Mouse (Mus musculus) intestine, embryonic 15.5 days (tissue): ENCODE measurements around the gene Wdr20. TPM values are rescaled to one million over a fixed set of nuclear protein-coding genes. Genes with fewer than 3 reads are reported as not detected.
"Not testable (repeated sequence)": the region's sequence is repeated elsewhere in the genome, so short reads cannot be mapped to it uniquely, and the experiment has no call there.

Experiments
- ATAC-seq: fragments of 200-750 bp; cut with Nextera tagmentation; 2 replicates; pipeline ENCODE4 v1.8.0; 2017; ENCODE audit warnings: moderate TSS enrichment, moderate library complexity
- H3K27ac ChIP-seq: fragments of 300-500 bp; sonication (generic); 2 replicates; pipeline ENCODE4 v1.5.1; 2015; ENCODE audit warnings: mild to moderate bottlenecking, inconsistent platforms
- H3K27me3 ChIP-seq: fragments of 300-500 bp; sonication (generic); replicated peaks from 2 replicates; pipeline ENCODE4 v1.6.1; 2015; ENCODE audit warnings: inconsistent platforms
- H3K36me3 ChIP-seq: fragments of 300-500 bp; sonication (generic); 2 replicates; pipeline ENCODE4 v1.6.1; 2015; ENCODE audit warnings: inconsistent platforms
- H3K4me1 ChIP-seq: fragments of 300-500 bp; sonication (generic); replicated peaks from 2 replicates; pipeline ENCODE4 v1.6.1; 2015; ENCODE audit warnings: inconsistent platforms
- H3K4me2 ChIP-seq: fragments of 300-500 bp; sonication (generic); replicated peaks from 2 replicates; pipeline ENCODE4 v1.6.1; 2015; ENCODE audit warnings: mild to moderate bottlenecking, inconsistent platforms
- H3K4me3 ChIP-seq: fragments of 300-500 bp; sonication (generic); replicated peaks from 2 replicates; pipeline ENCODE4 v1.5.1; 2015; ENCODE audit warnings: inconsistent platforms
- H3K9ac ChIP-seq: fragments of 300-500 bp; sonication (generic); 2 replicates; pipeline ENCODE4 v1.6.1; 2015; ENCODE audit warnings: inconsistent platforms
- H3K9me3 ChIP-seq: fragments of 300-500 bp; sonication (generic); 2 replicates; pipeline ENCODE4 v1.6.1; 2016; ENCODE audit warnings: inconsistent platforms
- WGBS: fragments of 180-500 bp; shearing (Covaris S2); methylation state at CpG from one replicate; pipeline ENCODE4 v1.1.7; 2015; 5-methylcytosine and 5-hydroxymethylcytosine counted together
- polyA plus RNA-seq: library from polyadenylated mRNA; unstranded; fragments of >200 nt; fragmentation: Nextera tagmentation; extraction: Ambion mirVana; gene quantifications from 2 replicates; pipeline ENCODE4 v1.2.1, GENCODE M21; 2015

Wdr20 gene
- polyA plus RNA-seq: 19.8 and 21.7 TPM in 2 replicates

- Histone ChIP-seq H3K27me3 (no peaks in the 10 kb centered on the region), H3K9ac (peak within 1 kb of the TSS; percentile 96), H3K27ac (peak within 1 kb of the TSS; percentile 79), H3K4me2 (peak within 1 kb of the TSS; percentile 92), H3K4me3 (peak within 1 kb of the TSS; percentile 98), H3K9me3 (no peaks in the 10 kb centered on the region), H3K36me3 (no peaks in the 10 kb centered on the region), H3K4me1 (peaks cover 13% of the 10 kb centered on the region)
- peak; percentile 98 for ATAC-seq
- under 1% methylated on average over 69 of the region's 69 CpGs for WGBS
Measured at GRCm38 (mm10) chr12:110737170-110738157, at the start of gene Wdr20. Gene Wdr20, plus strand, starts transcription at chr12:110737944.

GRCm38 (mm10) chr12:110688921-110689320, 48.8 kb upstream of the Wdr20 start:
- H3K36me3 ChIP-seq: peaks cover 10% of the 10 kb centered on the region
- ATAC-seq, H3K4me2 ChIP-seq, H3K9me3 ChIP-seq, H3K4me1 ChIP-seq, H3K4me3 ChIP-seq, H3K27ac ChIP-seq, H3K9ac ChIP-seq, H3K27me3 ChIP-seq: not testable (repeated sequence)
- WGBS: 95% methylated on average over 3 of the region's 3 CpGs

- ATAC-seq: no peak
- Histone ChIP-seq H3K9ac (no peak overlapping the region), H3K4me2 (no peak overlapping the region), H3K27ac (no peak overlapping the region), H3K4me1 (peaks cover 13% of the 10 kb centered on the region), H3K9me3 (no peaks in the 10 kb centered on the region), H3K27me3 (no peaks in the 10 kb centered on the region), H3K4me3 (no peak overlapping the region), H3K36me3 (peaks cover 14% of the 10 kb centered on the region)
- 84% methylated on average over 6 of the region's 6 CpGs for WGBS
Measured at GRCm38 (mm10) chr12:110689919-110690643, 47.7 kb upstream of the Wdr20 start.

GRCm38 (mm10) chr12:110693378-110693777, 44.4 kb upstream of the Wdr20 start:
- H3K9me3 ChIP-seq, H3K4me3 ChIP-seq, H3K4me1 ChIP-seq, H3K27me3 ChIP-seq, ATAC-seq, H3K4me2 ChIP-seq, H3K27ac ChIP-seq, H3K9ac ChIP-seq: not testable (repeated sequence)
- WGBS: 67% methylated on average over 5 of the region's 5 CpGs
- H3K36me3 ChIP-seq: peaks cover 14% of the 10 kb centered on the region

GRCm38 (mm10) chr12:110695676-110696171, 42.0 kb upstream of the Wdr20 start:
- H3K27ac ChIP-seq: peak overlapping the region; percentile 92
- peak overlapping the region; percentile 100 for H3K4me3 ChIP-seq
- ATAC-seq: peak; percentile 76
- H3K9me3 ChIP-seq: no peaks in the 10 kb centered on the region
- H3K27me3 ChIP-seq: no peaks in the 10 kb centered on the region
- peak overlapping the region; percentile 57 for H3K4me2 ChIP-seq
- peaks cover 9% of the 10 kb centered on the region; the same call in 1 of the 2 replicates for H3K4me1 ChIP-seq
- H3K9ac ChIP-seq: peak overlapping the region; percentile 100
- under 1% methylated on average over 55 of the region's 55 CpGs for WGBS
- peaks cover 11% of the 10 kb centered on the region; the same call in 1 of the 2 replicates for H3K36me3 ChIP-seq

GRCm38 (mm10) chr12:110696173-110696974, 41.4 kb upstream of the Wdr20 start:
- peaks cover 11% of the 10 kb centered on the region; the same call in 1 of the 2 replicates for H3K36me3 ChIP-seq
- H3K9ac ChIP-seq: peak overlapping the region; percentile 100
- H3K9me3 ChIP-seq: no peaks in the 10 kb centered on the region
- peaks cover 9% of the 10 kb centered on the region; the same call in 1 of the 2 replicates for H3K4me1 ChIP-seq
- H3K27me3 ChIP-seq: no peaks in the 10 kb centered on the region
- peak; percentile 97 for ATAC-seq
- H3K4me3 ChIP-seq: peak overlapping the region; percentile 100
- H3K4me2 ChIP-seq: peak overlapping the region; percentile 79
- peak overlapping the region; percentile 92 for H3K27ac ChIP-seq
- under 1% methylated on average over 89 of the region's 89 CpGs for WGBS

GRCm38 (mm10) chr12:110696975-110697400, 40.8 kb upstream of the Wdr20 start:
- Histone ChIP-seq H3K27me3 (no peaks in the 10 kb centered on the region), H3K4me2 (peak overlapping the region; percentile 79), H3K4me3 (peak overlapping the region; percentile 100), H3K9ac (peak overlapping the region; percentile 91), H3K36me3 (peaks cover 6% of the 10 kb centered on the region; the same call in 1 of the 2 replicates), H3K9me3 (no peaks in the 10 kb centered on the region), H3K27ac (peak overlapping the region; percentile 86), H3K4me1 (peaks cover 9% of the 10 kb centered on the region; the same call in 1 of the 2 replicates)
- ATAC-seq: no peak
- 46% methylated on average over 9 of the region's 9 CpGs for WGBS

- ATAC-seq: no peak
- Histone ChIP-seq H3K27me3 (no peaks in the 10 kb centered on the region), H3K9me3 (no peaks in the 10 kb centered on the region), H3K27ac (no peak overlapping the region), H3K36me3 (peaks cover 6% of the 10 kb centered on the region; the same call in 1 of the 2 replicates), H3K4me2 (no peak overlapping the region), H3K4me3 (no peak overlapping the region), H3K9ac (no peak overlapping the region), H3K4me1 (peaks cover 9% of the 10 kb centered on the region; the same call in 1 of the 2 replicates)
- 73% methylated on average over 5 of the region's 5 CpGs for WGBS
Measured at GRCm38 (mm10) chr12:110697457-110697856, 40.3 kb upstream of the Wdr20 start.

- Histone ChIP-seq H3K4me1 (peaks cover 10% of the 10 kb centered on the region; the same call in 1 of the 2 replicates), H3K27me3 (no peaks in the 10 kb centered on the region), H3K27ac (0 out of 2 replicates have a peak overlapping the region, but pooled peaks have one; percentile 17)
Measured at GRCm38 (mm10) chr12:110698080-110698479, 39.7 kb upstream of the Wdr20 start.

GRCm38 (mm10) chr12:110698523-110699170, 39.1 kb upstream of the Wdr20 start:
- Histone ChIP-seq H3K36me3 (peaks cover 4% of the 10 kb centered on the region; the same call in 1 of the 2 replicates), H3K27me3 (no peaks in the 10 kb centered on the region), H3K4me3 (no peak overlapping the region), H3K4me1 (peaks cover 11% of the 10 kb centered on the region; the same call in 1 of the 2 replicates), H3K27ac (0 out of 2 replicates have a peak overlapping the region, but pooled peaks have one; percentile 17), H3K9me3 (no peaks in the 10 kb centered on the region), H3K9ac (no peak overlapping the region), H3K4me2 (no peak overlapping the region)
- ATAC-seq: no peak
- WGBS: 40% methylated on average over 15 of the region's 15 CpGs

More at GRCm38 (mm10) chr12:110698080-110698479, 39.7 kb upstream of the Wdr20 start:
- Histone ChIP-seq H3K4me2 (no peak overlapping the region), H3K9me3 (no peaks in the 10 kb centered on the region), H3K4me3 (no peak overlapping the region), H3K36me3 (peaks cover 4% of the 10 kb centered on the region; the same call in 1 of the 2 replicates), H3K9ac (no peak overlapping the region)
- no peak for ATAC-seq
- 93% methylated on average over 1 of the region's 1 CpGs for WGBS

- H3K4me2 ChIP-seq: no peak overlapping the region
- H3K4me3 ChIP-seq: no peak overlapping the region
- no peaks in the 10 kb centered on the region for H3K27me3 ChIP-seq
- WGBS: 46% methylated on average over 2 of the region's 2 CpGs
- no peak overlapping the region for H3K27ac ChIP-seq
- ATAC-seq: no peak
- peaks cover 11% of the 10 kb centered on the region; the same call in 1 of the 2 replicates for H3K4me1 ChIP-seq
- peaks cover 4% of the 10 kb centered on the region; the same call in 1 of the 2 replicates for H3K36me3 ChIP-seq
- H3K9ac ChIP-seq: no peak overlapping the region
- no peaks in the 10 kb centered on the region for H3K9me3 ChIP-seq
Measured at GRCm38 (mm10) chr12:110699171-110699547, 38.6 kb upstream of the Wdr20 start.
